Mouse (Mus musculus): ENCODE data around the gene Sgcd.
"Not testable (repeated sequence)": the region's sequence is repeated elsewhere in the genome, so short reads cannot be mapped to it uniquely, and the experiment has no call there.

Gene Sgcd

GRCm38 (mm10) chr11:47446337-47446736, 542.4 kb downstream of the Sgcd start:
- DNase-seq: no peak

GRCm38 (mm10) chr11:47445683-47446082, 543.1 kb downstream of the Sgcd start:
- no peak for DNase-seq

- no peak for DNase-seq
Measured at GRCm38 (mm10) chr11:47442266-47442665, 546.5 kb downstream of the Sgcd start.

GRCm38 (mm10) chr11:47399607-47400006, 589.2 kb downstream of the Sgcd start:
- no peak for DNase-seq

- not testable (repeated sequence) for DNase-seq
Measured at GRCm38 (mm10) chr11:47390798-47391197, 598.0 kb downstream of the Sgcd start.

GRCm38 (mm10) chr11:47389327-47389726, 599.4 kb downstream of the Sgcd start:
- no peak for DNase-seq

GRCm38 (mm10) chr11:47387726-47388125, 601.0 kb downstream of the Sgcd start:
- no peak for DNase-seq

GRCm38 (mm10) chr11:47386136-47386535, 602.6 kb downstream of the Sgcd start:
- no peak for DNase-seq

GRCm38 (mm10) chr11:47379630-47379958, 609.2 kb downstream of the Sgcd start:
- DNase-seq: no peak

- no peak for DNase-seq
Measured at GRCm38 (mm10) chr11:47378843-47379629, 609.7 kb downstream of the Sgcd start.

GRCm38 (mm10) chr11:47377421-47377820, 611.3 kb downstream of the Sgcd start:
- no peak for DNase-seq

GRCm38 (mm10) chr11:47376915-47377314, 611.9 kb downstream of the Sgcd start:
- no peak for DNase-seq

GRCm38 (mm10) chr11:47371616-47372015, 617.2 kb downstream of the Sgcd start:
- no peak for DNase-seq

- DNase-seq: no peak
Measured at GRCm38 (mm10) chr11:47351585-47351984, 637.2 kb downstream of the Sgcd start.

- DNase-seq: no peak
Measured at GRCm38 (mm10) chr11:47343486-47343885, 645.3 kb downstream of the Sgcd start.

GRCm38 (mm10) chr11:47333702-47334101, 655.1 kb downstream of the Sgcd start:
- DNase-seq: no peak

- DNase-seq: no peak
Measured at GRCm38 (mm10) chr11:47305579-47305978, 683.2 kb downstream of the Sgcd start.

- no peak for DNase-seq
Measured at GRCm38 (mm10) chr11:47304702-47305450, 683.9 kb downstream of the Sgcd start.

- no peak for DNase-seq
Measured at GRCm38 (mm10) chr11:47299777-47300176, 689.0 kb downstream of the Sgcd start.

GRCm38 (mm10) chr11:47297805-47298340, 690.9 kb downstream of the Sgcd start:
- DNase-seq: no peak

- DNase-seq: no peak
Measured at GRCm38 (mm10) chr11:47294741-47295140, 694.0 kb downstream of the Sgcd start.

- DNase-seq: no peak
Measured at GRCm38 (mm10) chr11:47276586-47276985, 712.2 kb downstream of the Sgcd start.

GRCm38 (mm10) chr11:47268556-47268955, 720.2 kb downstream of the Sgcd start:
- no peak for DNase-seq

All from cerebellum, adult 11 months (tissue).